Mouse (Mus musculus): ENCODE measurements around the gene Efna5. TPM values are rescaled to one million over a fixed set of nuclear protein-coding genes. Genes with fewer than 3 reads are reported as not detected.
A peak's percentile ranks its signal among the peaks of the same experiment; 100 is the strongest.

Efna5 gene
- polyA plus RNA-seq, 1 experiment from 2014 or later, result 56.7 TPM

DNA sequence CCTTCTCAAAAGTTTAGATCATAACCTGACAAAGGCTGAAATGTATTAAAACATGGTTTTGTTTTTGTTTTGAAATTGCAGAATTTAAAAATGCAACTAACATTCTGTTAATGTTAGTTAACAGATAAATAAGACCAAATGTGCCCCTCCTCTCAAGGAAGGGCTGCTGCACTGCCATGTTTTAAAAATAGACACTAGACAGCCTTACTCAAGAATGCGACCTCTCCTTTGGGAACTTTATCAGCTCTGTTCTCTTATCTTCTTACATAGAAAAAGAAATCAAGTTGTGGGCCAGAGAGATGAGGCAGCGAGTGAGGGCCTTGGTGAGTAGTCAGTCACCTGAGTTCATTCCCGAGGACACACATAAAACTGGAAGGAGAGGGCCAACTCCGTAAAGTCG lies 158.2 kb downstream of the Efna5 start:
- 89% methylated on average over 5 of the region's 5 CpGs for WGBS
- H3K4me1 ChIP-seq (replicated peaks; ENCODE audit: control insufficient read depth, insufficient read depth, low read length), result no peaks in the 10 kb centered on the region
- ATAC-seq (ENCODE audit: low FRiP score), result no peak

DNA sequence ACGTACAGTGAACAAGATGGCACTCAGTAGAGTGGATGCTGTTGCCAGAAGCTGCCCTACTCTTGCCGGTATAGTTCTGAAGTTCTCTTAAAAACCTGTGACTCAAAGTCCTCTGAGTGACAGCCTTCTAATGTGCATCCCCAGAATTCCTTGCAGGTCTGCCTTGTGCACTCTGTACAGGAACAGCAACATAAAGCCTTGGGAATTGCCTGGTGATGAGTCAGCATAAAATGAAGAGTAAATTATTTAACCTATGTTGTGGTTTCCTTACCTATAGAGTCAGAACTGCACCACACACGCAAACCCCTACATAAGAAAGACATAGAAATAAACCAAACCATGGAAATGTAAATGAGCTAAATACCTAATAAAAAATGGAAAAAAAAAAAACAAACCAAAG lies 159.5 kb downstream of the Efna5 start:
- DNase-seq (ENCODE audit: low spot score) (no peak), ATAC-seq (ENCODE audit: low FRiP score) (no peak)
- Histone ChIP-seq H3K27ac (ENCODE audit: low read depth, low read length) (no peak overlapping the region), H3K27me3 (ENCODE audit: control insufficient read depth, insufficient read depth, low read length) (no peaks in the 10 kb centered on the region), H3K9me3 (ENCODE audit: control insufficient read depth, low read length) (no peaks in the 10 kb centered on the region), H3K4me3 (ENCODE audit: low read depth, low read length) (no peak overlapping the region), H3K4me1 (replicated peaks; ENCODE audit: control insufficient read depth, insufficient read depth, low read length) (no peaks in the 10 kb centered on the region), H3K36me3 (ENCODE audit: control insufficient read depth, insufficient read depth, low read length) (no peaks in the 10 kb centered on the region), H3K9ac (ENCODE audit: low read depth, low read length) (no peak overlapping the region), H3K4me2 (replicated peaks; ENCODE audit: low read depth, low read length) (no peak overlapping the region)
- 91% methylated on average over 3 of the region's 3 CpGs for WGBS

More for the DNA sequence above, 158.2 kb downstream of the Efna5 start:
- Histone ChIP-seq H3K4me2 (replicated peaks; ENCODE audit: low read depth, low read length) (no peak overlapping the region), H3K9ac (ENCODE audit: low read depth, low read length) (no peak overlapping the region), H3K36me3 (ENCODE audit: control insufficient read depth, insufficient read depth, low read length) (no peaks in the 10 kb centered on the region), H3K4me3 (ENCODE audit: low read depth, low read length) (no peak overlapping the region), H3K9me3 (ENCODE audit: control insufficient read depth, low read length) (no peaks in the 10 kb centered on the region), H3K27ac (ENCODE audit: low read depth, low read length) (no peak overlapping the region), H3K27me3 (ENCODE audit: control insufficient read depth, insufficient read depth, low read length) (no peaks in the 10 kb centered on the region)
- DNase-seq (ENCODE audit: low spot score), result no peak

DNA sequence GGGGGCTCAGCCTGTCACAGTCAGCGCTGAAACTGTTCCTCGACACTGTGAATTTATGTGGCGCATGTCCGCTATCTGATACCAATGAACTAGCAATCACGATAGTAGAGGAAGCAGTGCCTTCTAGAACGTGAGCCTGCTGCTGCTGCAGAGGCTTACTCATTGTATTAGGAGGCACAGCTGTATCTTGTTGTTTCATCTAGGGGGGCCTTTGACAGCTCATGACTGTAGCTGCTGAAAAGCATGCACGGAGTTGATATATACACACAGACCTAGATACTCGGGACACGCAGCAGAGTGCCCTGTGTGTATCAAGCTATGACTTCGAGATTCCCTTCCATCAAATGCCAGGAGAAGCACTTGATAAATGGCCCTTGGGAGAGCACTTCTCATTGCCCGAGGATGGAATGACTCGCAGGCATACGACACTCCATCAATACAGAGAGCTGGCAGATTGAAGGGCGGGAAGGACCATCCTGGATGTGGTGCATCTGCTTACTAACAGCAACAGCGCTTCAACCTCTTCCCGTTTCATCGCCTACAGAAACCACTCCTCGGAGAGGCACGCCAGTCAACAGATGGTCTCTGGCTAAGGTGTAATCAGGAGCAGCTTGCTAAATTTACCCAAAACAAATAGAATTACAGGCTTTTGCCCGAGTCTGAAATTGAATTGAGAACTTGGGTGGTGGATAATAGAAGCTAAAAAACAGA lies 160.2 kb downstream of the Efna5 start:
- 71% methylated on average over 20 of the region's 20 CpGs for WGBS
- ATAC-seq (ENCODE audit: low FRiP score) (0 out of 2 replicates have a peak, but pooled peaks have one; percentile 22), DNase-seq (ENCODE audit: low spot score) (no peak)
- Histone ChIP-seq H3K4me2 (replicated peaks; ENCODE audit: low read depth, low read length) (no peak overlapping the region), H3K27me3 (ENCODE audit: control insufficient read depth, insufficient read depth, low read length) (no peaks in the 10 kb centered on the region), H3K36me3 (ENCODE audit: control insufficient read depth, insufficient read depth, low read length) (no peaks in the 10 kb centered on the region), H3K9ac (ENCODE audit: low read depth, low read length) (no peak overlapping the region), H3K9me3 (ENCODE audit: control insufficient read depth, low read length) (no peaks in the 10 kb centered on the region), H3K27ac (ENCODE audit: low read depth, low read length) (no peak overlapping the region), H3K4me1 (replicated peaks; ENCODE audit: control insufficient read depth, insufficient read depth, low read length) (no peaks in the 10 kb centered on the region), H3K4me3 (ENCODE audit: low read depth, low read length) (no peak overlapping the region)

DNA sequence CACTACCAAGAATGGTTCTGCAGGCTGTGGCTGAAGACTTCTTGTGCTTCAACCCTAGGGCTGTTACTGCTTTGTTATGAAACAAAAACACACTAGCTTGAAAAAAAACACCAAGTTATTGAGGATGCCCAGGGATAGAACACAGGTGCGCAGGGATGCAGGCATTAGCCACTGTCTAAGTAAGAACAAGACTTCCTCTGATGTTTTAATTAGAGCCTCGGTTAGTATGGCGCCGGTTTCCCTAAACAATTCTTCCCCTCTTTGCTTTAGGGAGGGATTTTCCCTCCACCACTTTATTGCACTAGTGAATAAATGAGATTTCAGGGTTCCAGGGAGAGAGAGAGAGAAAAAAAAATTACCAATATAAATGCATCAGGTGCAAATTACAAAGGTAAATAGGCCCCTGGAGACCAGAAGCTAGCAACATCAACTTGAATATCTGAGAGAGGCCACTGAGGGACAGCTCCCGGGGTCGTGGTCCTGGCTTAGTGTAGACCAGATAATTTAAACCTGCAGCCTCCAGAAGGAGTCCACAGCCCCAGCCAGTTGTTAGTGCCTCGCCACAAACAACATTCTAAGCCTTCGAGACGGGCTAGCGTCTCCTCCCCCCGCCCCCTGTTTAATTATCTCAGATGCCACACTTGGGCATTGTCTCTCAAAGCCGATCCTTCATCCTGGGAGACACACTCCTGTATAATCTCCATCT lies 163.5 kb downstream of the Efna5 start:
- H3K27ac ChIP-seq (ENCODE audit: low read depth, low read length), result no peak overlapping the region
- H3K27me3 ChIP-seq (ENCODE audit: control insufficient read depth, insufficient read depth, low read length), result no peaks in the 10 kb centered on the region
- H3K4me3 ChIP-seq (ENCODE audit: low read depth, low read length), result no peak overlapping the region
- H3K9ac ChIP-seq (ENCODE audit: low read depth, low read length), result no peak overlapping the region
- WGBS, result 46% methylated on average over 12 of the region's 12 CpGs
- H3K9me3 ChIP-seq (ENCODE audit: control insufficient read depth, low read length), result no peaks in the 10 kb centered on the region
- no peaks in the 10 kb centered on the region for H3K4me1 ChIP-seq (replicated peaks; ENCODE audit: control insufficient read depth, insufficient read depth, low read length)
- no peaks in the 10 kb centered on the region for H3K36me3 ChIP-seq (ENCODE audit: control insufficient read depth, insufficient read depth, low read length)
- peak; percentile 38; the same call in 1 of the 2 replicates for ATAC-seq (ENCODE audit: low FRiP score)
- DNase-seq (ENCODE audit: low spot score), result no peak
- H3K4me2 ChIP-seq (replicated peaks; ENCODE audit: low read depth, low read length), result no peak overlapping the region

DNA sequence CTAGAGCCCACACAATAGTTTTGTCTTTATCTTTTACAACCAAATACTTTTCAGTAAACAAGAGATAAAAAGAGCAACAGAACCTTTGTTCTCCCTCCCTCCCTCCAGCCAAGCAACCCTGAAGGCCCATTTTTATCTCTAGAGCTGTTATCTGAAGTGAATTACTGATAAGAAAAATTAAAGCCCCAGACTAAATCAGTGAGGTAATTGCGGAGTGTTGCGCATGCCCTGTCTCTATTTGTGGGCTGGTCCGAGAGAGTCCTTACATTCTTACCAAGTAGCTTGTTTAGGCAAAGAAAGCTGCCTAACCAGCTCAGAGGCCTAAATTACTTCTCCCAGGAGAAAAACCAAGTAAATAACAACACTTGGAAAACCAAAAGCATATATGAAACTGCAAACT lies 167.7 kb downstream of the Efna5 start:
- no peak for ATAC-seq (ENCODE audit: low FRiP score)
- no peaks in the 10 kb centered on the region for H3K36me3 ChIP-seq (ENCODE audit: control insufficient read depth, insufficient read depth, low read length)
- no peaks in the 10 kb centered on the region; the same call in 1 of the 2 replicates for H3K4me1 ChIP-seq (replicated peaks; ENCODE audit: control insufficient read depth, insufficient read depth, low read length)
- 92% methylated on average over 3 of the region's 3 CpGs for WGBS
- no peak overlapping the region for H3K9ac ChIP-seq (ENCODE audit: low read depth, low read length)
- no peaks in the 10 kb centered on the region for H3K9me3 ChIP-seq (ENCODE audit: control insufficient read depth, low read length)
- no peak for DNase-seq (ENCODE audit: low spot score)
- no peaks in the 10 kb centered on the region for H3K27me3 ChIP-seq (ENCODE audit: control insufficient read depth, insufficient read depth, low read length)
- no peak overlapping the region for H3K27ac ChIP-seq (ENCODE audit: low read depth, low read length)
- H3K4me3 ChIP-seq (ENCODE audit: low read depth, low read length), result no peak overlapping the region
- H3K4me2 ChIP-seq (replicated peaks; ENCODE audit: low read depth, low read length), result no peak overlapping the region

DNA sequence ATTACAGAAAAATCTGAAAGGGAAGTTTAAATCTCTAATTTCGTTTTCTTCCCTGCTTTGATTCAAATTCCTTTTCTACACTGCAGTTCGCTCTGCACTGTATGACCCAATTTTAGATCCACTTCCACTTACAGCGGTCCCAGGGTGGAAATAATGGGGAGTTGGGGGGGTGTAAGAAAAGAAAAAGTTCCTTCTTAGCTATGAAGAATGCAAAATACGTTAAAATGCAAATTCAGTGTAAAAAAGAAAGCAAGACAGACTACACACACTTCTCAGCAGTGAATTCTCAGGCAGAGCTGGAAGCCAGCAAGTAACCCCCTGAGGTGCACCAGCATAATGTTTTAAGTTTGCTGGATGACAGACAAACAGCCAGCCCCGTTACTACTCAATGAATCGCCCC lies 174.7 kb downstream of the Efna5 start:
- WGBS, result 46% methylated on average over 6 of the region's 6 CpGs
- Histone ChIP-seq H3K9ac (ENCODE audit: low read depth, low read length) (no peak overlapping the region), H3K4me3 (ENCODE audit: low read depth, low read length) (no peak overlapping the region), H3K9me3 (ENCODE audit: control insufficient read depth, low read length) (no peaks in the 10 kb centered on the region), H3K4me1 (replicated peaks; ENCODE audit: control insufficient read depth, insufficient read depth, low read length) (no peaks in the 10 kb centered on the region; the same call in 1 of the 2 replicates), H3K27ac (ENCODE audit: low read depth, low read length) (no peak overlapping the region), H3K4me2 (replicated peaks; ENCODE audit: low read depth, low read length) (no peak overlapping the region), H3K36me3 (ENCODE audit: control insufficient read depth, insufficient read depth, low read length) (no peaks in the 10 kb centered on the region), H3K27me3 (ENCODE audit: control insufficient read depth, insufficient read depth, low read length) (no peaks in the 10 kb centered on the region)
- ATAC-seq (ENCODE audit: low FRiP score), result no peak
- DNase-seq (ENCODE audit: low spot score), result no peak

DNA sequence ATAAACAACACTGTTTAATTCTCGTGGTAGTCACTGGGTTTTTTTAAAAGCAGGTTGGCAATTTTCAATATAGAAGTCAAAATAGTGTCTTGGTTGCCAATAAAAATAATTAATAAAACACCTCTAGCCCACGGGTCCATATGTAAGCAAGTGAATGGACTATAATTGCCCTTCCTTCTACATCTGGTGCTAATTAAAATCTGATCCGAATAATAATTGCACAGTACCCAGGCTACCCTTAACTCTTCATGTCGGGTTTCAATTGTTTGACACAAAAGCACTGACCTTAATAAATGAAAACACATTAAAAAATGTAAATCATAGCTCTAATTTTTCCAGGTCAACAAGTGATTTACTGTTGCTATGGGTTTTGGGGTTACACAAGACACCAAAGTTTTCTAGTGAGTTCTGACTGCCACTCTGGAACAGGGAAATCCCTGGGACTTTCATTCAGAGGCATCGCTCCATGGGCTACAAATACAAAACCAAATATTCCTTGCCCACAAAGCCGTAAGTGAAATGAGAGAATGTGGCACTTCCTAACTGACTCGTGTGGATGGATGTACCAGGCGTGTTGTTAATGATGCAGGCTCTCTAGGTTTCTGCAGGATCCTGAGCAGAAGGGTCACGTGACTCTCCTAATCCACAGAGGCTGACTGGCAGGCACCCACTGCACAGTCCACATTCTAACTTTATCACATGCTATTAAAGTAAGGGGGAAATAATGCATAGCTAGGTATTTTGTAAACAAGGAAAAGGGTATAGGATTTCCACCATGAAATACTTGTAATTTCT lies 178.9 kb downstream of the Efna5 start:
- Histone ChIP-seq H3K9me3 (ENCODE audit: control insufficient read depth, low read length) (no peaks in the 10 kb centered on the region), H3K36me3 (ENCODE audit: control insufficient read depth, insufficient read depth, low read length) (no peaks in the 10 kb centered on the region), H3K27me3 (ENCODE audit: control insufficient read depth, insufficient read depth, low read length) (no peaks in the 10 kb centered on the region), H3K27ac (ENCODE audit: low read depth, low read length) (no peak overlapping the region), H3K9ac (ENCODE audit: low read depth, low read length) (no peak overlapping the region), H3K4me2 (replicated peaks; ENCODE audit: low read depth, low read length) (no peak overlapping the region), H3K4me1 (replicated peaks; ENCODE audit: control insufficient read depth, insufficient read depth, low read length) (no peaks in the 10 kb centered on the region), H3K4me3 (ENCODE audit: low read depth, low read length) (no peak overlapping the region)
- ATAC-seq (ENCODE audit: low FRiP score), result no peak
- 67% methylated on average over 9 of the region's 9 CpGs for WGBS
- no peak for DNase-seq (ENCODE audit: low spot score)

DNA sequence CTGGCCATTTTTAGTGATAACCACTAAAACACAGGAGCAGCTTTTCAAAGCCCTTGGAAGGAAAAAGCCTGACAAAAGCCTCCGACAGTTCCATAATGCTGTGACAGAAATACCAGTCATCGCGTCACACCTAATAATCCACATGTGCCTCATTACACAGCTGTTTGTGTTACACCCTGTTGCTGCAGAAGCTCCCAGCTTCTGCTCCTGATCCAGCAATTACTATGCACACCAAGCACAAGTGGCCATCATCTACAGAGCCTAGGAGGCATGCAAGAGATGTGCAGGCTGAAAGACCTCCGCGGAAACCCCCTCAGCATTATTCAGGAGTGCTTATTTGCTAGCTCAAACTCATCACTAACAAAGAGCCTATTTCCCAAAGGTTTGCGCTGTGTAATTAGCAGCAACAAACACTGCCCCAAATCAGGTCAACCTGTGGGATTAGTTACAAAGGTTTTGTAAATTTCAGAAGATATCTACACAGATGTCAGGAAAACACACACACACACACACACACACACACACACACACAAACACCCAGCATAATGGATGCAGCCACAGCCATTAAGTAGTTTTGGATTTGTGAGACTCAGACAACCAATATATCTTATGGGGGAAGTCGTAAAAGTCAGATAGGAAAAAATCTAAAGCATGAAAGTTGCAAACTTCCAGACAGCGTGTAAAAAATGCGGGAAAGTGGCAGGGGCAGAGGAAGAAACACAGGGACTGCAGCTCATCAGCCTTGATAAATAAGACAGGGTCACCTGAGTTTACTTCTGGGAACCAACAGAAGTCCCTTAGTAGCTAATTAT lies 180.1 kb downstream of the Efna5 start:
- WGBS, result 62% methylated on average over 9 of the region's 9 CpGs
- H3K27me3 ChIP-seq (ENCODE audit: control insufficient read depth, insufficient read depth, low read length), result no peaks in the 10 kb centered on the region
- no peaks in the 10 kb centered on the region for H3K9me3 ChIP-seq (ENCODE audit: control insufficient read depth, low read length)
- H3K27ac ChIP-seq (ENCODE audit: low read depth, low read length), result no peak overlapping the region
- no peak for DNase-seq (ENCODE audit: low spot score)
- H3K36me3 ChIP-seq (ENCODE audit: control insufficient read depth, insufficient read depth, low read length), result no peaks in the 10 kb centered on the region
- no peak overlapping the region for H3K4me2 ChIP-seq (replicated peaks; ENCODE audit: low read depth, low read length)
- H3K9ac ChIP-seq (ENCODE audit: low read depth, low read length), result no peak overlapping the region
- H3K4me3 ChIP-seq (ENCODE audit: low read depth, low read length), result no peak overlapping the region
- H3K4me1 ChIP-seq (replicated peaks; ENCODE audit: control insufficient read depth, insufficient read depth, low read length), result no peaks in the 10 kb centered on the region
- ATAC-seq (ENCODE audit: low FRiP score), result no peak

Data from hindbrain, embryonic 11.5 days (tissue).